Mouse (Mus musculus): ENCODE measurements around the gene Slc27a4. TPM values are rescaled to one million over a fixed set of nuclear protein-coding genes. Genes with fewer than 3 reads are reported as not detected.

The Slc27a4 gene
- polyA plus RNA-seq, 1 experiment from 2014 or later, result 11.4 TPM

DNA sequence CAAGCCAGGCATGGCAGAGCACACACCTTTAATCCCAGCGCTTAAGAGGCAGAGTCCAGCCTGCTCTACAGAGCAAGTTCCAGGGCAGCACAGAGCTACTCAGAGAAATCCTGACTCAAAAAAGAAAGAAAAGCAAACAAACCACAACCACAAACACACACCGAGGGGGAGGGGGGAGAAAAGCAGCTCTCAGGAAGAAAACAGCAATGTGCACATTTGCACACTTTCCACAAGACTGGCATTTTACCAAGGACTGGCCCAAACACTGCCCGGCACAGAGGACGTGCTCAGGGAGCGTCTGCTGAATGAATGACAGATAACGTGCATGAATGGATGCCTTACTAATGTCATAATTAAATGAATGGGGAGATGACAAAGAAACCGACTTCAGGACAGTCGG is 46.6 kb downstream of the Slc27a4 start:
- no peak for ATAC-seq (ENCODE audit: low FRiP score, low TSS enrichment)
- Histone ChIP-seq H3K27ac (ENCODE audit: low read depth, low read length) (no peak overlapping the region), H3K4me3 (ENCODE audit: low read length) (no peak overlapping the region), H3K9me3 (ENCODE audit: control insufficient read depth, low read length) (no peaks in the 10 kb centered on the region), H3K4me2 (replicated peaks; ENCODE audit: low read depth, low read length) (no peak overlapping the region), H3K27me3 (ENCODE audit: control insufficient read depth, insufficient read depth, low read length) (peaks cover 34% of the 10 kb centered on the region), H3K36me3 (ENCODE audit: control insufficient read depth, insufficient read depth, low read length) (no peaks in the 10 kb centered on the region), H3K9ac (ENCODE audit: low read depth, low read length) (no peak overlapping the region), H3K4me1 (ENCODE audit: control insufficient read depth, insufficient read depth, low read length) (peaks cover 9% of the 10 kb centered on the region; the same call in 1 of the 2 replicates)
- 79% methylated on average over 8 of the region's 8 CpGs for WGBS

DNA sequence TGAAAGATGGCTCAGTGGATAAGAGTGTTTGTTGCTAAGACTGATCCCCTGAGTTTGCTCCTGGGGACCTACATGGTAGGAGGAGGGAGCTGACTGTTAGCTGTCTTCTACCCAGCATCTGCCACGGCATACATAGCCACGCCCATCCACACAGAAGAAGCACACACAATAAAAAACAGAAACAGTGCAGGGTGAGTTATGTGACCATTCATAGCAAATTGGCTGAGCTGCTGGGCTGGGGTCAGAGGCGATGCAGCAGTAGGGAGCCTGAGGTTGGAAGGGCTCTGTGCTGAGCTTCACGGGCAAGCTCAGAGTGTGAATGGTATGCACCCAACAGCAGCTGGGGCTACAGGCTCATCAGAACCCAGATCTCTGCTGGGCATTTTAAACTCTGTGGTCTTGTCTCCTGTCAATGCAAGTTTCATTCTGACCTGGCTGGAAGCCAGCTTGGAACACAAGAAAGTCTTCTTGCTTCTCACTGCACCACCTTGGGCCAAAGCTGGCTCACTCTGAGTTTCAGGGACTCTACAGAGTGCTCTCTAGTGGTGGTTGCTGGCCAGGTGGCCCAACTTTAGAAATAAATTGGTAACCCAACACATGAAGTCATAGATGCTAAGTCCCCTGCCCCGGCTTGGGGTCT is 47.5 kb downstream of the Slc27a4 start:
- peaks cover 25% of the 10 kb centered on the region for H3K27me3 ChIP-seq (ENCODE audit: control insufficient read depth, insufficient read depth, low read length)
- H3K4me3 ChIP-seq (ENCODE audit: low read length), result no peak overlapping the region
- no peak for ATAC-seq (ENCODE audit: low FRiP score, low TSS enrichment)
- 60% methylated on average over 5 of the region's 5 CpGs for WGBS
- no peak overlapping the region for H3K4me2 ChIP-seq (replicated peaks; ENCODE audit: low read depth, low read length)
- H3K9me3 ChIP-seq (ENCODE audit: control insufficient read depth, low read length), result no peaks in the 10 kb centered on the region
- H3K9ac ChIP-seq (ENCODE audit: low read depth, low read length), result no peak overlapping the region
- H3K4me1 ChIP-seq (ENCODE audit: control insufficient read depth, insufficient read depth, low read length), result peaks cover 9% of the 10 kb centered on the region; the same call in 1 of the 2 replicates
- no peaks in the 10 kb centered on the region for H3K36me3 ChIP-seq (ENCODE audit: control insufficient read depth, insufficient read depth, low read length)
- no peak overlapping the region for H3K27ac ChIP-seq (ENCODE audit: low read depth, low read length)

- Histone ChIP-seq H3K9me3 (ENCODE audit: control insufficient read depth, low read length) (no peaks in the 10 kb centered on the region), H3K4me2 (replicated peaks; ENCODE audit: low read depth, low read length) (no peak overlapping the region), H3K9ac (ENCODE audit: low read depth, low read length) (no peak overlapping the region), H3K27ac (ENCODE audit: low read depth, low read length) (no peak overlapping the region), H3K4me1 (ENCODE audit: control insufficient read depth, insufficient read depth, low read length) (peaks cover 8% of the 10 kb centered on the region; the same call in 1 of the 2 replicates), H3K27me3 (ENCODE audit: control insufficient read depth, insufficient read depth, low read length) (peaks cover under 1% of the 10 kb centered on the region; the same call in 1 of the 2 replicates), H3K36me3 (ENCODE audit: control insufficient read depth, insufficient read depth, low read length) (no peaks in the 10 kb centered on the region), H3K4me3 (ENCODE audit: low read length) (no peak overlapping the region)
- 48% methylated on average over 4 of the region's 4 CpGs for WGBS
- ATAC-seq (ENCODE audit: low FRiP score, low TSS enrichment), result no peak
Measured at GRCm38 (mm10) chr2:29852957-29853485, 50.6 kb downstream of the Slc27a4 start.

- Histone ChIP-seq H3K4me1 (ENCODE audit: control insufficient read depth, insufficient read depth, low read length) (peaks cover 8% of the 10 kb centered on the region; the same call in 1 of the 2 replicates), H3K27ac (ENCODE audit: low read depth, low read length) (no peak overlapping the region), H3K4me3 (ENCODE audit: low read length) (no peak overlapping the region), H3K9ac (ENCODE audit: low read depth, low read length) (no peak overlapping the region), H3K4me2 (replicated peaks; ENCODE audit: low read depth, low read length) (no peak overlapping the region), H3K9me3 (ENCODE audit: control insufficient read depth, low read length) (no peaks in the 10 kb centered on the region), H3K27me3 (ENCODE audit: control insufficient read depth, insufficient read depth, low read length) (no peaks in the 10 kb centered on the region), H3K36me3 (ENCODE audit: control insufficient read depth, insufficient read depth, low read length) (no peaks in the 10 kb centered on the region)
- no peak for ATAC-seq (ENCODE audit: low FRiP score, low TSS enrichment)
- 80% methylated on average over 5 of the region's 5 CpGs for WGBS
Measured at GRCm38 (mm10) chr2:29853736-29854135, 51.3 kb downstream of the Slc27a4 start.

- 73% methylated on average over 10 of the region's 10 CpGs for WGBS
- H3K4me1 ChIP-seq (ENCODE audit: control insufficient read depth, insufficient read depth, low read length), result peaks cover 8% of the 10 kb centered on the region; the same call in 1 of the 2 replicates
Measured at GRCm38 (mm10) chr2:29855585-29856210, 53.3 kb downstream of the Slc27a4 start.

GRCm38 (mm10) chr2:29856451-29857260 is 54.2 kb downstream of the Slc27a4 start:
- H3K36me3 ChIP-seq (ENCODE audit: control insufficient read depth, insufficient read depth, low read length), result no peaks in the 10 kb centered on the region
- H3K9me3 ChIP-seq (ENCODE audit: control insufficient read depth, low read length), result no peaks in the 10 kb centered on the region
- peaks cover 8% of the 10 kb centered on the region; the same call in 1 of the 2 replicates for H3K4me1 ChIP-seq (ENCODE audit: control insufficient read depth, insufficient read depth, low read length)
- no peaks in the 10 kb centered on the region for H3K27me3 ChIP-seq (ENCODE audit: control insufficient read depth, insufficient read depth, low read length)
- 8% methylated on average over 19 of the region's 19 CpGs for WGBS
- H3K4me2 ChIP-seq (replicated peaks; ENCODE audit: low read depth, low read length), result no peak overlapping the region
- no peak overlapping the region for H3K27ac ChIP-seq (ENCODE audit: low read depth, low read length)
- H3K4me3 ChIP-seq (ENCODE audit: low read length), result no peak overlapping the region
- 0 out of 2 replicates have a peak, but pooled peaks have one; percentile 28 for ATAC-seq (ENCODE audit: low FRiP score, low TSS enrichment)
- peak overlapping the region; percentile 37; the same call in 1 of the 2 replicates for H3K9ac ChIP-seq (ENCODE audit: low read depth, low read length)

More at GRCm38 (mm10) chr2:29855585-29856210, 53.3 kb downstream of the Slc27a4 start:
- Histone ChIP-seq H3K27ac (ENCODE audit: low read depth, low read length) (no peak overlapping the region), H3K4me3 (ENCODE audit: low read length) (no peak overlapping the region), H3K9me3 (ENCODE audit: control insufficient read depth, low read length) (no peaks in the 10 kb centered on the region), H3K4me2 (replicated peaks; ENCODE audit: low read depth, low read length) (no peak overlapping the region), H3K9ac (ENCODE audit: low read depth, low read length) (no peak overlapping the region), H3K36me3 (ENCODE audit: control insufficient read depth, insufficient read depth, low read length) (no peaks in the 10 kb centered on the region), H3K27me3 (ENCODE audit: control insufficient read depth, insufficient read depth, low read length) (no peaks in the 10 kb centered on the region)
- ATAC-seq (ENCODE audit: low FRiP score, low TSS enrichment), result no peak

DNA sequence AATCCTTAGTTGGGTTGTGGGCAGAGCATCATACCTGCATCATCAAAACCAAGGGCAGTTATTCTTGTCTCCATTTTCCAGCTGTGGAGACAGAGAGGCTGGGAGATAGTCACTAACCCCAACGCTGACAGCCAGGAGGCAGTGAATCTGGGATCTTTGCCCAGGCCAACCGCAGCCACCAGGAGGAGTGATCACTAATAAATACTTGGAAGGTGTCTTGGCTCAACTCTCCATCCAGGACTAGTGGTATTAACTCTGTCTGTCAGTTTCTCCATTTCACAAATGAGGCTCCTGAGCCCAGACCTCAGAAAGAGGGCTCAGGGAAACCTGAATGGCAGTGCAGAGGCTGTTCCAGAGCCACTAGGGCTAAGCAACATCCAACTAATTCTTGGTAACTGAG is 54.9 kb downstream of the Slc27a4 start:
- no peak overlapping the region for H3K4me2 ChIP-seq (replicated peaks; ENCODE audit: low read depth, low read length)
- H3K27ac ChIP-seq (ENCODE audit: low read depth, low read length), result no peak overlapping the region
- no peaks in the 10 kb centered on the region for H3K9me3 ChIP-seq (ENCODE audit: control insufficient read depth, low read length)
- H3K4me1 ChIP-seq (ENCODE audit: control insufficient read depth, insufficient read depth, low read length), result peaks cover 8% of the 10 kb centered on the region; the same call in 1 of the 2 replicates
- WGBS, result 22% methylated on average over 2 of the region's 2 CpGs
- H3K9ac ChIP-seq (ENCODE audit: low read depth, low read length), result no peak overlapping the region
- H3K36me3 ChIP-seq (ENCODE audit: control insufficient read depth, insufficient read depth, low read length), result no peaks in the 10 kb centered on the region
- no peak for ATAC-seq (ENCODE audit: low FRiP score, low TSS enrichment)
- H3K4me3 ChIP-seq (ENCODE audit: low read length), result no peak overlapping the region
- no peaks in the 10 kb centered on the region for H3K27me3 ChIP-seq (ENCODE audit: control insufficient read depth, insufficient read depth, low read length)

DNA sequence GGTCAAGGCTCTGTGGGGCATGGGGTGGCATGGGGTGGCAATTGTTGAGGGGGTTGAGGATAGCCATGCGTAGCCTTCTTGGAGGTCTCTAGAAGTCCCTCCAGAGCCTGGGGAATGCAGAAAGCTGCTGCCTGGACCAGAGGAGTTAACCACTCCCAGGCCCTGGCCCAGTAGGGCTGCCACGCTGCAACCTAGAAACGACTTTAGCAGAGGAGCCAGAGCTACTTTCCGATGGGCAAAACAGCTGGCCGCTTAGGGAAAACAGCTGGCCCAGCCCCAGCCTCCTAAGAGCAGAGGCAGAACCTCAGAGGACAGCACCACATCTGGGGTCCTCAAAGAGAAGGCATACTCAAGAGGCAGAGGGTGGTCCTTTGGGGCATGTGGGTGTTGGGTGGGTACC is 55.5 kb downstream of the Slc27a4 start:
- peaks cover 8% of the 10 kb centered on the region; the same call in 1 of the 2 replicates for H3K4me1 ChIP-seq (ENCODE audit: control insufficient read depth, insufficient read depth, low read length)
- 68% methylated on average over 5 of the region's 5 CpGs for WGBS
- no peak overlapping the region for H3K4me3 ChIP-seq (ENCODE audit: low read length)
- no peak overlapping the region for H3K4me2 ChIP-seq (replicated peaks; ENCODE audit: low read depth, low read length)
- no peak overlapping the region for H3K27ac ChIP-seq (ENCODE audit: low read depth, low read length)
- no peaks in the 10 kb centered on the region for H3K27me3 ChIP-seq (ENCODE audit: control insufficient read depth, insufficient read depth, low read length)
- no peaks in the 10 kb centered on the region for H3K36me3 ChIP-seq (ENCODE audit: control insufficient read depth, insufficient read depth, low read length)
- no peaks in the 10 kb centered on the region for H3K9me3 ChIP-seq (ENCODE audit: control insufficient read depth, low read length)
- no peak overlapping the region for H3K9ac ChIP-seq (ENCODE audit: low read depth, low read length)
- no peak for ATAC-seq (ENCODE audit: low FRiP score, low TSS enrichment)
